Comparison of ENCODE assay signal across 8 mouse cellular contexts in the genomic region with DNA sequence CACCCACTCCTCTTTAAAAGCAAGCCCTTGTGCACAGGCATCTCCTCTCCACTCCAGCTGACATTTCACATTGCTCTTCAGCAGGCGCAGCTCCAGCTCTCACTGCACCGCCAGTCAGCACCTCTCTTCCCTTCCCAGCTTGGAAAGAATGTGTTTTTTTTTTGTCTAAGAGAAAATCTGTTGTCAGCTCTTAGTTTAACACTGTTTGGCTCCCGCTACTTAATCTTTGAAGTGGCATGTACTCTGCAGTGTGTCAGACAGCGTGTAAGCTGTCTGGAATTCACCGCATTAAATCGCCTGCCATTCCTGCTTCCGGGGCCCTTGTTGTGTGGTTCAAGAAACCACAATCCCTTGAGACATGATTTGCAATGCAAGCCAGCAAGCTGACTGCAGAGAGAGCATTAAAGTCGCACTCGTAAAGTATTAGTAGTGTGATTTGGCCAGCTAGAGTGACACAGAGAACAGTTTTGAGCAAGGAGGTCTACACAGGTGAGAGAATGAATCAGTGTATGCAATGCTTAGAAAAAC.
DNase-seq lines count a peak whose midpoint lies in the region; ATAC-seq lines count a peak whose summit lies in the region.

No protein-coding gene starts in this region.

- 22% methylated on average over 9 of the region's 9 CpGs for WGBS in hindbrain, embryonic 15.5 days

- peak; percentile 56 for DNase-seq in heart, adult 11 months
- no peak for DNase-seq in heart, adult 8-10 months (ENCODE audit: low spot score)
- peak; percentile 8 for DNase-seq in right cerebral cortex, postnatal 4 days
- no peak for DNase-seq in right cerebral cortex, postnatal 14 days
- peak; percentile 11 for DNase-seq in telencephalon, adult 2 months (ENCODE audit: low read depth, low spot score)
- DNase-seq in liver: no peak
- no peak for DNase-seq in ovary, postnatal 14 days (ENCODE audit: low spot score)

- no peak overlapping the region for H3K9ac ChIP-seq in hindbrain, embryonic 15.5 days

- no peaks in the 10 kb centered on the region for H3K9me3 ChIP-seq in hindbrain, embryonic 15.5 days

- peak overlapping the region; percentile 23 for H3K4me2 ChIP-seq in hindbrain, embryonic 15.5 days

- H3K4me1 ChIP-seq in hindbrain, embryonic 15.5 days (replicated peaks): no peaks in the 10 kb centered on the region; the same call in 1 of the 2 replicates

- no peaks in the 10 kb centered on the region for H3K36me3 ChIP-seq in hindbrain, embryonic 15.5 days

- peak; percentile 68 for ATAC-seq in hindbrain, embryonic 15.5 days (ENCODE audit: low FRiP score, low read depth)

- H3K27me3 ChIP-seq in hindbrain, embryonic 15.5 days: no peaks in the 10 kb centered on the region

- no peak overlapping the region for H3K4me3 ChIP-seq in hindbrain, embryonic 15.5 days

- H3K27ac ChIP-seq in hindbrain, embryonic 15.5 days (replicated peaks): peak overlapping the region; percentile 31; the same call in 1 of the 2 replicates

Comparison
In these comparisons a context has a peak if more than half of its experiments do, and no peak if none do; other contexts are left out.
1. DNase-seq: peak in heart, adult 11 months (single experiment), right cerebral cortex, postnatal 4 days (single experiment) and telencephalon, adult 2 months (single experiment); none in heart, adult 8-10 months (single experiment), right cerebral cortex, postnatal 14 days (single experiment), liver (single experiment) and ovary, postnatal 14 days (single experiment).